Mouse (Mus musculus): ENCODE measurements around the gene Smim20.

The Smim20 gene

GRCm38 (mm10) chr5:53307437-53307836 lies 40.6 kb downstream of the Smim20 start:
- no peak for DNase-seq (ENCODE audit: low spot score)

DNA sequence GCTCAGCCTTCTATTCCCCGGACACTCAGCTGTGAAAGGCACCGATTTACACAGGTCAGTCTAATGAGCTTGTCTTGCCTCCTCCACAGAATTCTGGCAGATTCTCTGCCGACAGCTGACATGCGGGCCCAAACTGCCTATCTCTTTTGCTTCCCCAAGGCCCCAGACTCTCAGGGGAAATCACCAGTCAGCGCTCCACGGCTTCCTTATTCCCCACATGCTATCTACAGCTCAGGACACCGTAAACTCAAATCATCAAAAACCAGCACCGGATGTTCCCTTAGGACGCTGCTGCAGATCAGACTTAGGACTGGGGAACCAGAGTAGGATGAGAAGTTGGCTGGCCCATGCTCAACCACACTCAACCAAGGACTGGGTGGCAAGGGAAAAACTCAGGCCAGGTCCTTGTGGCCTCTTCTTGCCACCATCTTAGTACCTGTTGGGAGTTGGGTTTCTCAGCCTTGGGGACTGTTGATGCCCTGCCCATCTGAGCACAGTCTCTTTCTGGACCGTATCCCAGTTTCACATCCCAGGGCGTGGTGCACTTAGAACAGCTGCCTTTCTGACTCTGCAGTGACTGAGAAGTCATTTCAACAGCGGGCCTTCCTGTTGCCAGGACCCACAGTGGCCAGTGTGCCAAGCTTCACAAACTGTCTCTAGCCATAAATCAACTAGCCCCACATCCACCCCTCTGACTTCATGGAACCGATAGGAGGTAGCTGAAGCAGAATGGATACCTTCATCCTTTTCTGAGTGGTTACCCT lies 47.7 kb downstream of the Smim20 start:
- no peak for DNase-seq (ENCODE audit: low spot score)

GRCm38 (mm10) chr5:53315829-53316228 lies 48.9 kb downstream of the Smim20 start:
- DNase-seq (ENCODE audit: low spot score) = no peak

DNA sequence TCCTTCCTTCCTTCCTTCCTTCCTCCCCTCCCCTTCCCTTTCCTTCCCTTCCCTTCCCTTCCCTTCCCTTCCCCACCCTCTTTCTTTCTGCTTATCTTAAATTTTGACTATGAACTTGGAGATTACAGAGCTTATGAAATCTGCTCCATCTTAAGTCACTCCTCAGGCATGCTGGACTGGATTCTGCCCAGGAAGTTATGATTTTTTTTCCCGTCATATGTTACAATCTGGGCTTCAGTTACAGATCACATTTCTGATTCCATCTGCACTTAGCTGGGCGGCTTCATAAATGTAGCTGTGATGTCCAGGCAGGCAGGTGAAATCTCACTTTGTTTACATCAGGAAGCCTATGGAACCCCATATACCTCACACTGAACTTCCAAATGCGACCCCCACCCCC lies 50.5 kb downstream of the Smim20 start:
- no peak for DNase-seq (ENCODE audit: low spot score)

DNA sequence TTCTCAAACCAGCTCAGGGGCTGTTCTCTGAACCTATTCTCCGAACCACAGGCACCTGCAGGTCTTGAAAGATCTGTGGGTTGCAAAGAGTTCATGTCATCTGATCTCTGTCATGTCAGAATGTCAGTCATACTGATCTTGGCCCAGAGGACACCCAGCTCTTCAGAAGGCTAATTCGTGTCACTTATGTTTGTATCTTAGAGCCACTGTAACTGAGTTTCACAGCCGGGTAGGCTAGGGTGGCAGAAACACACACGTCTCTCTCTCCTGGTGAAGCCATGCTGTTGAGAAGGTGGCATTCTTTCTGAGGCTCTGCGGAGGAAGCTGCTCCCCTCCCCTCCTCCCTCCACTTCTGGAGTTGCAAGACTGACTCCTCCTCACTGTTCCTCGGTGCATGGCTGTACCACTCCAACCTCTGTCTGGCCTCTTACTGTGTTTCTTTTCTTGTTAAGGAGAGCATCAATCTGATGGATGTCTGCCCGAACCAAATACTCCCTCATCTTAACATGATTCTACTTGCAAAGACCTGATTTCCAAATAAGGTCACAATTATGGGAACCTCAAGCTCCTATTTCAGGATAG lies 51.1 kb downstream of the Smim20 start:
- no peak for DNase-seq (ENCODE audit: low spot score)

DNA sequence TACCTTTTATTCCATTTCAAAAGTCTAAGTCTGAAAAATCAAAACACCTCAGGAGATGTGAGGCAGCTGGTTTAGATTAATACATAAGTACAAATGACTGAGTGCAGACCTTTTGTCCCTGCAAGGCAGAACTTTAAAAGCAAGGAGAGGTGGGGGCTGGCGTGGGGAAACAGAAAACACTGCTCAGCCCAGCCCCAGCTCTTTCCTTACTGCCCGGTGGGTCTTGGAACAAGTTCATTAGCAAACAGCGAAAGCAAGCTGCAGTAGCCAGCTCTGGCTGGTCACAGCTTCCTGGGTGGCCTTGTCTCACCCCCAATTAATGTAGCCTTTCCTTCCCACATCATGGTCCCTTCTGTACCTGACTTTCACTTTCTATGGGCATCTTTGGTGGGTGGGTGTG lies 53.4 kb downstream of the Smim20 start:
- no peak for DNase-seq (ENCODE audit: low spot score)

DNA sequence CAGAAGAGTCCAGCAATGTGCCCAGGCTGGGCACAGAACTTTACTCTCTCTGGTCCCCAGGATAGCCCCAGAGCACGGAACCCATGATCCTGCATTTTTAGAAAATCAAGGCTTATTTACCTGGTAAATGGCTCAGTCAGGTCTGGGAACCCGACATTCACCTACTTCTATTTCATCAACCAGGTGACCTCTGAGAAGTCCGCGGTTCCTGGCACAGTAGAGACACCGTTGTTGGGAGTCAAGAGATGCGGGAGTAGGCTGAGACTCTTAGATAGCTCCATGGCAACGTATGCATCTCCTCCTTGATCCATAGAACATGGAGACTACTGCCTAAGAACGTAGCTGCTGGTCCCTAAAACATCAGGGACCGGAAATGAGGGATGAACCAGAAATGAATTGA lies 55.0 kb downstream of the Smim20 start:
- DNase-seq (ENCODE audit: low spot score) = no peak

DNA sequence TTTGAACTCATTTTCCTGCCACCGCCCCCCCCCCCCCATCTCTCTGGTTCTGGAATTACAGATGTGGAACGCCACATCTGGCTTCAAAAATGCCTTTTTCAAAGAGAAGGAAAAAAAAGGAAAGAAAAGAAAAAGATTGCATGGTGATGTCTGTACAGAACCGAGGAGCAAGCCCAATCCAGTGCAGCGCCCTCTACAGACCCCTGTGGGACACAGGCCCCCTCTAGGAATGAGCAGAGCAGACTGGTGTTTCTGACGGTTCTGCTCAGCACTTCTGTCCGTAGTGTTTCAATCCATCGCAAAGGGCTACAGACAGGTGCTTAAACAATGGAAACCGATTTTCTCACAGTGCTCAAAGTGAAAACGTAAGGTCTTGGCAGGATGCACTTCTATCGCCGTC lies 55.6 kb downstream of the Smim20 start:
- DNase-seq (ENCODE audit: low spot score) = no peak

DNA sequence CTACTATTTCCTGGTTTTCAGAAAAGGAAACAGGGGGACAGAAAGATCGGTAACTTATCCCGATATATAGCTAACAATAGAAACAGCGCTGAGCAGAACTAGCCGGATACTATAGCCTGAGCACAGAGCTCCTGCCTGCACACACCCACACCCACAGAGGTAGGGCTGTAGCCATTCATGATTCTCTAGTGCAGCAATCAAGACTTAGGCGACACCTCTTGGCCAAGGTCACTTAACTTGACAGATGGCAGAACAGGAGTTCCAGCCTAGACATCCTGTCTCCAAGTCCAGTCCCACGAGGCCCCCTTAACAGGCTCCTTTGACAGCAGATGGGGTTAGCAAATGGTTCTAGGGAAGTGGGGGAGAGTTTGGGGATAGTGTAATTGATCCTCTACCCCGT lies 56.2 kb downstream of the Smim20 start:
- no peak for DNase-seq (ENCODE audit: low spot score)

GRCm38 (mm10) chr5:53324256-53324655 lies 57.4 kb downstream of the Smim20 start:
- DNase-seq (ENCODE audit: low spot score) = no peak

GRCm38 (mm10) chr5:53324791-53325190 lies 57.9 kb downstream of the Smim20 start:
- no peak for DNase-seq (ENCODE audit: low spot score)

DNA sequence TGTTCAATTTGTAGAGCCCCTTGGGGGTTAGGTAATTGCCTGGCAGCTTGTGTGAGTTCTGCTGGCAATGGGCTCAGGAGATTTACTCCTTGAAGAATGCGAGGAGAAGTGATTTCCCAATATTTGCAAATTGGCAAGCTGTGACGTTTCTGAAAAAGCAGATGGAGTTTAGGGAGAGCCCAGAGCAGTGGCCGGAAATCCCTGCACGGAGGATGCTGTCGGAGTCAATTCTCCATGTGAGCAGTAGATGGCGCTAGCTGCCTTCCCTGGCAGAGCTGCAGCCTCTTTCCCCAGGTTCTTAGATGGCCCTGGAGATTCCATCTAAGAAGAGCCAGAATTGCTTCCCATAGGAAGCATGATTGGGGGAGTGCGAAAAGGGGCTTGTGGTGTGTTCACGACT lies 59.1 kb downstream of the Smim20 start:
- DNase-seq (ENCODE audit: low spot score) = no peak

- no peak for DNase-seq (ENCODE audit: low spot score)
Observed at GRCm38 (mm10) chr5:53326491-53326890, 59.6 kb downstream of the Smim20 start.

Measured in spleen, adult 12 weeks (tissue).